Mouse (Mus musculus) liver, embryonic 15.5 days (tissue): ENCODE data around the gene Pxdn. TPM values are rescaled to one million over a fixed set of nuclear protein-coding genes. Genes with fewer than 3 reads are reported as not detected.

ENCODE experiments used
- ATAC-seq: fragments of 200-750 bp; cut with Nextera tagmentation; 2 replicates; pipeline ENCODE4 v1.8.0; 2017; ENCODE audit warnings: moderate number of reproducible peaks, mild to moderate bottlenecking, moderate library complexity; ENCODE audit not compliant: insufficient read depth
- H3K27ac ChIP-seq: fragments of 300-500 bp; sonication (generic); replicated peaks from 2 replicates; pipeline ENCODE4 v1.5.1; 2015; ENCODE audit warnings: mild to moderate bottlenecking, inconsistent platforms
- H3K27me3 ChIP-seq: fragments of 300-500 bp; sonication (generic); 2 replicates; pipeline ENCODE4 v1.6.1; 2015; ENCODE audit warnings: mild to moderate bottlenecking, inconsistent platforms
- H3K36me3 ChIP-seq: fragments of 300-500 bp; sonication (generic); replicated peaks from 2 replicates; pipeline ENCODE4 v1.6.1; 2015; ENCODE audit warnings: moderate library complexity, mild to moderate bottlenecking, inconsistent platforms
- H3K4me1 ChIP-seq: fragments of 300-500 bp; sonication (generic); replicated peaks from 2 replicates; pipeline ENCODE4 v1.6.1; 2015; ENCODE audit warnings: inconsistent platforms
- H3K4me2 ChIP-seq: fragments of 300-500 bp; sonication (generic); 2 replicates; pipeline ENCODE4 v1.6.1; 2015; ENCODE audit warnings: moderate library complexity, mild to moderate bottlenecking, inconsistent platforms
- H3K4me3 ChIP-seq: fragments of 300-500 bp; sonication (generic); replicated peaks from 2 replicates; pipeline ENCODE4 v1.5.1; 2015; ENCODE audit warnings: mild to moderate bottlenecking, inconsistent platforms
- H3K9ac ChIP-seq: fragments of 300-500 bp; sonication (generic); 2 replicates; pipeline ENCODE4 v1.6.1; 2015; ENCODE audit warnings: moderate library complexity, mild to moderate bottlenecking, inconsistent platforms
- H3K9me3 ChIP-seq: fragments of 300-500 bp; sonication (generic); replicated peaks from 2 replicates; pipeline ENCODE4 v1.6.1; 2016; ENCODE audit warnings: inconsistent platforms
- WGBS: fragments of 180-500 bp; shearing (Covaris S2); methylation state at CpG from one replicate; pipeline ENCODE4 v1.1.7; 2015; ENCODE audit warnings: mixed read lengths; ENCODE audit not compliant: insufficient replicate concordance; 5-methylcytosine and 5-hydroxymethylcytosine counted together
- polyA plus RNA-seq: library from polyadenylated mRNA; unstranded; fragments of >200 nt; fragmentation: Nextera tagmentation; extraction: Ambion mirVana; gene quantifications from 2 replicates; pipeline ENCODE4 v1.2.1, GENCODE M21; 2015

Gene Pxdn
- polyA plus RNA-seq: 4.2 and 4.7 TPM in 2 replicates

GRCm38 (mm10) chr12:29937308-29937707, at the start of gene Pxdn:
TSS of gene Pxdn (plus strand) at chr12:29937608.
- no peaks in the 10 kb centered on the region for H3K9me3 ChIP-seq
- WGBS: 23% methylated on average over 8 of the region's 8 CpGs
- peak within 1 kb of the TSS; percentile 44 for H3K4me3 ChIP-seq
- H3K4me1 ChIP-seq: no peaks in the 10 kb centered on the region
- peaks cover 33% of the 10 kb centered on the region for H3K27me3 ChIP-seq
- ATAC-seq: no peak
- H3K36me3 ChIP-seq: no peaks in the 10 kb centered on the region
- no peak within 1 kb of the TSS for H3K9ac ChIP-seq
- H3K27ac ChIP-seq: no peak within 1 kb of the TSS
- peak within 1 kb of the TSS; percentile 27; the same call in 1 of the 2 replicates for H3K4me2 ChIP-seq

- Histone ChIP-seq H3K4me2 (no peak overlapping the region), H3K27me3 (peaks cover 16% of the 10 kb centered on the region; the same call in 1 of the 2 replicates), H3K36me3 (no peaks in the 10 kb centered on the region), H3K9ac (no peak overlapping the region), H3K4me1 (no peaks in the 10 kb centered on the region), H3K9me3 (no peaks in the 10 kb centered on the region), H3K27ac (no peak overlapping the region), H3K4me3 (no peak overlapping the region)
- WGBS: 7% methylated on average over 3 of the region's 3 CpGs
- no peak for ATAC-seq
Observed at GRCm38 (mm10) chr12:29894669-29895068, 42.7 kb upstream of the Pxdn start.

GRCm38 (mm10) chr12:29897533-29898085, 39.8 kb upstream of the Pxdn start:
- no peaks in the 10 kb centered on the region for H3K9me3 ChIP-seq
- no peak overlapping the region for H3K4me2 ChIP-seq
- no peak overlapping the region for H3K4me3 ChIP-seq
- ATAC-seq: no peak
- H3K27ac ChIP-seq: no peak overlapping the region
- 49% methylated on average over 3 of the region's 3 CpGs for WGBS
- peaks cover 11% of the 10 kb centered on the region; the same call in 1 of the 2 replicates for H3K27me3 ChIP-seq
- no peaks in the 10 kb centered on the region for H3K4me1 ChIP-seq
- H3K36me3 ChIP-seq: no peaks in the 10 kb centered on the region
- no peak overlapping the region for H3K9ac ChIP-seq

GRCm38 (mm10) chr12:29904101-29904874, 33.1 kb upstream of the Pxdn start:
- Histone ChIP-seq H3K4me1 (no peaks in the 10 kb centered on the region), H3K27ac (no peak overlapping the region), H3K4me2 (no peak overlapping the region), H3K4me3 (no peak overlapping the region), H3K9me3 (no peaks in the 10 kb centered on the region), H3K27me3 (0 out of 2 replicates have a peak, but pooled peaks cover 3% of the 10 kb centered on the region), H3K9ac (no peak overlapping the region), H3K36me3 (no peaks in the 10 kb centered on the region)
- ATAC-seq: no peak
- 46% methylated on average over 4 of the region's 4 CpGs for WGBS

- H3K27me3 ChIP-seq: no peaks in the 10 kb centered on the region
- no peak overlapping the region for H3K4me3 ChIP-seq
- H3K9ac ChIP-seq: no peak overlapping the region
- H3K36me3 ChIP-seq: no peaks in the 10 kb centered on the region
- H3K4me1 ChIP-seq: no peaks in the 10 kb centered on the region
- no peak overlapping the region for H3K4me2 ChIP-seq
- ATAC-seq: no peak
- WGBS: 33% methylated on average over 2 of the region's 2 CpGs
- H3K27ac ChIP-seq: no peak overlapping the region
- H3K9me3 ChIP-seq: no peaks in the 10 kb centered on the region
Observed at GRCm38 (mm10) chr12:29907056-29907455, 30.4 kb upstream of the Pxdn start.

- Histone ChIP-seq H3K36me3 (no peaks in the 10 kb centered on the region), H3K9ac (no peak overlapping the region), H3K27me3 (no peaks in the 10 kb centered on the region), H3K4me2 (no peak overlapping the region), H3K27ac (no peak overlapping the region), H3K4me3 (no peak overlapping the region), H3K9me3 (no peaks in the 10 kb centered on the region), H3K4me1 (no peaks in the 10 kb centered on the region)
- ATAC-seq: no peak
- 51% methylated on average over 3 of the region's 3 CpGs for WGBS
Observed at GRCm38 (mm10) chr12:29916139-29916538, 21.3 kb upstream of the Pxdn start.

GRCm38 (mm10) chr12:29916807-29917206, 20.6 kb upstream of the Pxdn start:
- Histone ChIP-seq H3K27me3 (no peaks in the 10 kb centered on the region), H3K9me3 (no peaks in the 10 kb centered on the region), H3K4me2 (no peak overlapping the region), H3K27ac (no peak overlapping the region), H3K9ac (no peak overlapping the region), H3K4me3 (no peak overlapping the region), H3K4me1 (no peaks in the 10 kb centered on the region), H3K36me3 (no peaks in the 10 kb centered on the region)
- 67% methylated on average over 6 of the region's 6 CpGs for WGBS
- ATAC-seq: no peak

- H3K9ac ChIP-seq: no peak overlapping the region
- no peak for ATAC-seq
- no peak overlapping the region for H3K4me2 ChIP-seq
- 61% methylated on average over 7 of the region's 7 CpGs for WGBS
- H3K36me3 ChIP-seq: no peaks in the 10 kb centered on the region
- no peak overlapping the region for H3K4me3 ChIP-seq
- no peaks in the 10 kb centered on the region for H3K9me3 ChIP-seq
- H3K27me3 ChIP-seq: no peaks in the 10 kb centered on the region
- no peak overlapping the region for H3K27ac ChIP-seq
- no peaks in the 10 kb centered on the region for H3K4me1 ChIP-seq
Observed at GRCm38 (mm10) chr12:29920298-29920697, 17.1 kb upstream of the Pxdn start.

GRCm38 (mm10) chr12:29921481-29921880, 15.9 kb upstream of the Pxdn start:
- WGBS: 59% methylated on average over 11 of the region's 11 CpGs
- H3K4me3 ChIP-seq: no peak overlapping the region
- H3K4me1 ChIP-seq: no peaks in the 10 kb centered on the region
- no peaks in the 10 kb centered on the region for H3K36me3 ChIP-seq
- ATAC-seq: no peak
- H3K4me2 ChIP-seq: no peak overlapping the region
- H3K27me3 ChIP-seq: no peaks in the 10 kb centered on the region
- no peak overlapping the region for H3K27ac ChIP-seq
- no peak overlapping the region for H3K9ac ChIP-seq
- no peaks in the 10 kb centered on the region for H3K9me3 ChIP-seq

GRCm38 (mm10) chr12:29926896-29927295, 10.5 kb upstream of the Pxdn start:
- Histone ChIP-seq H3K27ac (no peak overlapping the region), H3K9ac (no peak overlapping the region), H3K9me3 (no peaks in the 10 kb centered on the region), H3K4me1 (no peaks in the 10 kb centered on the region), H3K4me2 (no peak overlapping the region), H3K27me3 (no peaks in the 10 kb centered on the region), H3K36me3 (no peaks in the 10 kb centered on the region), H3K4me3 (no peak overlapping the region)
- ATAC-seq: no peak
- 20% methylated on average over 3 of the region's 3 CpGs for WGBS

- 29% methylated on average over 1 of the region's 1 CpGs for WGBS
- Histone ChIP-seq H3K27ac (no peak overlapping the region), H3K36me3 (no peaks in the 10 kb centered on the region), H3K4me3 (no peak overlapping the region), H3K27me3 (no peaks in the 10 kb centered on the region), H3K9ac (no peak overlapping the region), H3K9me3 (no peaks in the 10 kb centered on the region), H3K4me1 (no peaks in the 10 kb centered on the region), H3K4me2 (no peak overlapping the region)
- no peak for ATAC-seq
Observed at GRCm38 (mm10) chr12:29930591-29930990, 6.8 kb upstream of the Pxdn start.
